ENCODE assay signal across 9 mouse cellular contexts in genomic region chr8:78431356-78431755, GRCm38 (mm10). TPM values are rescaled to one million over a fixed set of nuclear protein-coding genes. Genes with fewer than 3 reads are reported as not detected.
A peak's percentile ranks its signal among the peaks of the same experiment; 100 is the strongest.
DNase-seq lines count a peak whose midpoint lies in the region; ATAC-seq lines count a peak whose summit lies in the region.
"Had no signal": no experiment of that assay in that cellular context is flagged by ENCODE, and none has a peak within 500 bp of the region (broad histone marks: within the 10 kb centered on the region; RNA-seq: fewer than 3 reads in every experiment).

No protein-coding gene starts in this region.

- H3K27ac ChIP-seq in intestine, embryonic 14.5 days (ENCODE audit: low read depth): no peak overlapping the region
- H3K27ac ChIP-seq in intestine, embryonic 16.5 days (ENCODE audit: low read length): no peak overlapping the region

- WGBS in intestine, embryonic 14.5 days: 4% methylated on average over 4 of the region's 4 CpGs
- WGBS in intestine, embryonic 16.5 days: 3% methylated on average over 4 of the region's 4 CpGs

- H3K4me3 ChIP-seq in intestine, embryonic 14.5 days (ENCODE audit: low read depth, low read length): no peak overlapping the region
- no peak overlapping the region for H3K4me3 ChIP-seq in intestine, embryonic 16.5 days (ENCODE audit: low read length)

- H3K27me3 ChIP-seq in intestine, embryonic 14.5 days (replicated peaks; ENCODE audit: control insufficient read depth, insufficient read depth, low read length): peaks cover 93% of the 10 kb centered on the region
- peaks cover 60% of the 10 kb centered on the region for H3K27me3 ChIP-seq in intestine, embryonic 16.5 days (replicated peaks; ENCODE audit: control insufficient read depth, insufficient read depth, low read length)

- no peak overlapping the region for H3K9ac ChIP-seq in intestine, embryonic 14.5 days (ENCODE audit: low read length)
- H3K9ac ChIP-seq in intestine, embryonic 16.5 days (ENCODE audit: low read depth, low read length): no peak overlapping the region

- no peaks in the 10 kb centered on the region for H3K4me1 ChIP-seq in intestine, embryonic 14.5 days (replicated peaks; ENCODE audit: control insufficient read depth, insufficient read depth, low read length)
- H3K4me1 ChIP-seq in intestine, embryonic 16.5 days (ENCODE audit: control insufficient read depth, insufficient read depth, low read length): 0 out of 2 replicates have a peak, but pooled peaks cover 10% of the 10 kb centered on the region

- DNase-seq in intestine, embryonic 14.5 days (ENCODE audit: low spot score): peak; percentile 86
- DNase-seq in NIH3T3 (ENCODE audit: low read depth): peak; percentile 78
- DNase-seq in embryo, embryonic 11.5 days (ENCODE audit: low read depth, low spot score): peak; percentile 68
- no peak for DNase-seq in layer of hippocampus, postnatal 14 days (ENCODE audit: low spot score in 2 of 2)
- DNase-seq in layer of hippocampus, adult 8-10 months (ENCODE audit: low spot score in 2 of 2): no peak

- no peak overlapping the region for H3K4me2 ChIP-seq in intestine, embryonic 14.5 days (ENCODE audit: low read length)
- no peak overlapping the region for H3K4me2 ChIP-seq in intestine, embryonic 16.5 days (ENCODE audit: low read depth, low read length)

- ATAC-seq in intestine, embryonic 14.5 days (replicated peaks; ENCODE audit: low FRiP score, low TSS enrichment, low read depth): no peak
- no peak for ATAC-seq in intestine, embryonic 16.5 days
- ATAC-seq in megakaryocyte-erythroid progenitor cell, adult 5-6 weeks (replicated peaks; ENCODE audit: low FRiP score, low TSS enrichment, poor library complexity, severe bottlenecking): 0 out of 2 replicates have a peak, but pooled peaks have one; percentile 57
- ATAC-seq in frontal cortex, adult (ENCODE audit: low TSS enrichment): no peak

- no peaks in the 10 kb centered on the region for H3K36me3 ChIP-seq in intestine, embryonic 14.5 days (ENCODE audit: control insufficient read depth, insufficient read depth, low read length)
- no peaks in the 10 kb centered on the region for H3K36me3 ChIP-seq in intestine, embryonic 16.5 days (ENCODE audit: control insufficient read depth, insufficient read depth, low read length)

- no peaks in the 10 kb centered on the region for H3K9me3 ChIP-seq in intestine, embryonic 14.5 days (ENCODE audit: control insufficient read depth, low read length)
- no peaks in the 10 kb centered on the region for H3K9me3 ChIP-seq in intestine, embryonic 16.5 days (ENCODE audit: control insufficient read depth, low read length)

RNA-seq across cellular contexts. Expression of gene Pou4f2, which starts 5.1 kb away (rescaled TPM):
- not detected in 2 replicates for polyA plus RNA-seq in intestine, embryonic 14.5 days (2014; fragmentation: Nextera tagmentation; extraction: Ambion mirVana)
- polyA plus RNA-seq in intestine, embryonic 16.5 days (2015; fragmentation: Nextera tagmentation; extraction: Ambion mirVana): not detected in 2 replicates
- total RNA-seq in megakaryocyte-erythroid progenitor cell, adult 5-6 weeks (2014; fragmentation: Nextera tagmentation): not detected in 2 replicates
- not detected in 2 replicates for total RNA-seq in megakaryocyte-erythroid progenitor cell, adult 5-6 weeks (2017)
- total RNA-seq in layer of hippocampus, postnatal 14 days (2021): not detected
- not detected for total RNA-seq in layer of hippocampus, adult 8-10 months (2022)
- polyA plus RNA-seq: heart, embryonic 16.5 days had no signal

Comparison
In these comparisons a context has a peak if more than half of its experiments do, and no peak if none do; other contexts are left out.
1. DNase-seq: peak in intestine, embryonic 14.5 days (single experiment), NIH3T3 (single experiment) and embryo, embryonic 11.5 days (single experiment); none in layer of hippocampus, postnatal 14 days (0 of 2) and layer of hippocampus, adult 8-10 months (0 of 2).